Mouse (Mus musculus) kidney, postnatal 36 days (tissue): ENCODE measurements around the gene Casp4.

Experiments
- DNase-seq, 2 experiments: peaks; one replicate each; pipeline ENCODE4 v3.0.0; 2021 to 2022; ENCODE audit warnings: mixed read lengths in 2 of 2

Gene Casp4

DNA sequence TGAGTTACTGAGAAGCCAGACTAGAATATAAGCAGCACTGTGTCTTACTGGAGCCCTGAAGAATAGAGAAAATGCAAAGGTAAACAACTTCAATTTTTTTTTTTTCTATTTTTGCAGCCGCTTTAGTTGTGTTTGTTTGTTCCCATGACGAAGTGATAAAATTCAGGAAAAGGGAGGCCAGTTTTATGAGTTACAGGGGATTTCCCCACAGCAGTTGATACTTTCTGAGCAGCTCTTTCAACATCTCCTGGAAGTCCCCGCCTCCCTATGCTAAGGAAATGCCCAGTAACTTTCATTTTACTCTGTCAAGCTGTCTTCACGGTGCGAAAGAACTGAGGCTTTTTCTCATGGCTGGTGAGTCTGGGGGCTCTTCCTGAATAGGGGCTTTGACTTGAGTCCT is at the start of gene Casp4:
Casp4 (plus strand) TSS at position 268 of the 400 bp plus-strand sequence.
- peak; percentile 15 to 21 for DNase-seq

DNA sequence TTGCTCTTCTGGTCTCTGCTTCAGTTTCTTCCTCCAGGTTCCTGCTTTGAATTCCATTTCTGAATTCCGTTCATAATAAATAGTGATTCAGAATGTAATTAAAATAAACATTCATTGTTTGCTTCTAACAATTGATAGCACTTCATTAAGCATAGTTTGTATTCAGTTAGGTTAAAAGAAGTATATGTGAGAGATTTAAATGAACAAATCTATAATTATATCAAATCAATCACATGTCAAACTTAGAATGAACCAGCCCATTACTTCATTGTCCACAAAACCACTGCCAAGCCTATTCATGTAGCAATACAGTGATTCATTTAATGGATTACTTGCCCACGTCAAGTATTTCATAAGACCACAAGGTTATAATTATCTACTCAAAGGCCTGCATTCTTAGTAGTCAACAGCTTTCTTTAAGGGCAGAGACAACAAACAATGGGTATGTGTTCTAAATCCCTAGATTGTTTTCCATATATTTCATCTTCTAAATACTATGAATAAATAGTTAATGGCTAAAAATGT is 44.6 kb upstream of the Casp4 start:
- no peak for DNase-seq

DNA sequence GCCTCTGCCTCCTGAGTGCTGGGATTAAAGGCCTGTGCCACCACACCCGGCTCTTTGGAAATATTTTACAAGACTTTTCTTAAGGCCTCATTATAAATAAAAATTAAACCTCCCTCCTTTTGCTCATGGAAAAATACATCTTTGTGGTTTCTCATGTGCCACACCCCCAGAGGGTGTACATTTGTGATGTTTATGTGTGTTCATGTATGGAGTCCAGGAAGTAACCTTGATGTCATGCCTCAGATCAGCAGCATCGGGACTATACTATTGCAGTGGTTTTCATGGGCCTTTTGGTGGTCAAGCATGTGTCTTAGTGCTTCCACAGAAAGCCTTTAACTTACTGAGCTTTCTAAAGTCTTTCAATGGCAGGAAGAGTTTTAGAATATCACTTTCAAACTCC is 38.4 kb upstream of the Casp4 start:
- no peak for DNase-seq

DNA sequence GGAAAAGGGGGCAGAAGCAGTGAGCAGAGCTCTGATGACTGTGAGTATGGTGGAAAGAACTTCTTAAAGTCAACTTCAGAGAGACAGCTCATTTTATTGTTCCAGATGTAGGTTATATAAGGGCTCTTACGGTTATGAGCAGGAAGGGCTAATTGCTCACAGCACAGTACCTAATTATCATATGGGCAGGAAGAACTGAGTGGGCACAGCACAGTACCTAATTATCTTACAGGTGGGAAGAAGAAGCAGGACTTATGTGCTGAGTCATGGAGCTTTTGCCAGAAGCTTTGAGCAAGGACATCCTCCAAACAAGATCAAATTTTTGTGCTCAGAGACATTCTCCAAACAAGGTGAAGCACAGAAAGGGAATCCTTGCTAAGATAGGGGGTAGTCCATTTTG is 37.7 kb upstream of the Casp4 start:
- DNase-seq = no peak

DNA sequence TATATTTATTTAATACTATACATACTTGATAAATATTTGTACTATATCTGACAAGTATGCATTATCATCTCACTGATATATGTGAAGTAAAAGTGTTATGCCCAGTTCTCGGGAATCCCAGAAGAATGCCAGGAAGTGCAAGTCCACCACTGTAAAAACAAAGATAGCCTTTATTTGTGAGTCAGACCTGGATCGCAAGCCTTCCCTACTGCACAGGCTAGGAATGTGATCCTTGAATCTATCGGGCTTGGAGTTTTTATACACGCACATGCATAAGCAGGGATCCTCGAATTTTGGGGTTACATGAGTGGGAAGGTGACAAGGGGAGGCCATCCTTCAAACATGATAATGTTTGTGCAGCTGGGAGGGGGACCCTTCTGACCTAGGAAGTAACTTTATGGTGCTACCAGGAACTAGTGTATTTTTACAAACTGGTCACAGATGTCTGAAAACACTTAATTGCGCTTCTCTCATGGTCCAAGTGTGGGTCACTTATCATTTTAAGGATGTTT is 37.2 kb upstream of the Casp4 start:
- DNase-seq = no peak

DNA sequence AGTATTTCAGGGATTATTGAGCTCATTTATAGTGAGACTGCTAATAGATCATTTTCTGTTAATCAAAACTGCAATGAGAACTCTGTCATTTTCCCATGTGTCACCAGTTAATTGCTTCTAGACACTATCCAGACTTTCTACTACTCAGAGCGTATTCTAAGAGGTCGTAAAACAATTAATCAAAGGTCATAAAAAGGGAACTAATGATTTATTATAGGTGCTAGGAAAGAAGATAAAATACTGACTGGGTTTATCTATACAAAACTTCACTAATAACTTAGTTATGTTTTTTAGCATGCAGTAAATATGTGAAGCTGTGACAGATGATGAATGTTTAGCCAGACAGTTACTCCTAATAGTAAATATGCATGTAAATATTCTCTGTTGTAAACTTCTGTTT is 22.6 kb upstream of the Casp4 start:
- no peak for DNase-seq

DNA sequence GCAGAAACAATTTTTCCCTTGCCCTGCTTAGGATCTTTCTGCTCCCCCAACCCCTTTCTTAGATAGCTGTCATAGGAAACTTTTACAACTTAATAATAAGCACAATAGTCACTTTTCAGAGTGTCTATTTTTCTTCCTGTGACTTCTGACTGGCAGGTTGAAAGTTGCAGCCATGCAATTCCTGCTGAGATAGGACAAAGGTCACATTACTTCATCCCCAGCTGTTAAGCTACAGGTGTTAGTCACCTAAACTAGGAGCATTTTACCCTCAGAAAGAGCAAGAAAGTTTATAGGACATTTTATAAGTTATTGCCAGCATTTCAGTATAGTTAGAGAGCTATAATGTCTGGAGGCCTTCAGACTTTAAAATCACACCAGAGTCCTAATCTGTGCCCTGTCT is 22.0 kb upstream of the Casp4 start:
- DNase-seq = no peak

DNA sequence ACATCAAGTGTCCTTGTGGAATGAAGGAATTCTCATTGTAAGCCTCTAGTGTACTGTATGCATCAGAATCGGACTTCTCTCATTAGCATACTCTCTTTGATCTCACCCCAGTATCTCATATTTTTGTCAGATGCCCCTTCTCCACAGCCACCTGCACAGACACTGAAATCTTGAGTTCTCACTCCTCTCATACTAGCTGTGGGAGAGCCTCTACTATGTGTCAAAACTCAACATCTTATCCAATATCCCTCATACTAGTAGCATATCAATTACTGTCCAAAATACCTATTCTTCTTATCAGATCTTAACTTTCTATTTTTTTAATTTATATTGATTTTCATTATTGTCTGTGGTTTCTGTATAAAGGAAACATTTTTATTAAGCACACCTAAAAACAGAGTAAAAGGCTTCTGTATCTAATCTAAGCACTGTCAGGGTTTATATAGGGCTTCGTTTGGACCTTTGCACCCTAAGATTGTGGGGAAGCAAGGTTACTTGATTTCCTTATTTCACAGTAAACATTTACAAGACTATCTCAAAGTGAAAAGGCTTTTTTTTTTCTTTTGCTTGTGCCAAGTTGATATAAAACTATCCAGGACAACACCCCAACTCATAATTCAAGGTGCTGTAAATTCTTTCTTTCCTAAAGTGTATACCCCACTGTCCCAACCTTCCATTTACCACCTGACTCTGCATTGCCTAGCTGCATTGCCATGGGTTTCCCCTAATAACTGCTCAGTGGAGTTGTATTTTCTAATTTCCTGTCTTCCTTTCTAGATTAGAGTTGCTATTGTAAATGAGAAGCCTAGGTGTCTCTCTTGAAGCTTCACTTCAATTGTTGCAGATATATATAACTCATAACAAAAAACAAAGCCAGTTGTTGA is 12.0 kb upstream of the Casp4 start:
- DNase-seq = no peak

DNA sequence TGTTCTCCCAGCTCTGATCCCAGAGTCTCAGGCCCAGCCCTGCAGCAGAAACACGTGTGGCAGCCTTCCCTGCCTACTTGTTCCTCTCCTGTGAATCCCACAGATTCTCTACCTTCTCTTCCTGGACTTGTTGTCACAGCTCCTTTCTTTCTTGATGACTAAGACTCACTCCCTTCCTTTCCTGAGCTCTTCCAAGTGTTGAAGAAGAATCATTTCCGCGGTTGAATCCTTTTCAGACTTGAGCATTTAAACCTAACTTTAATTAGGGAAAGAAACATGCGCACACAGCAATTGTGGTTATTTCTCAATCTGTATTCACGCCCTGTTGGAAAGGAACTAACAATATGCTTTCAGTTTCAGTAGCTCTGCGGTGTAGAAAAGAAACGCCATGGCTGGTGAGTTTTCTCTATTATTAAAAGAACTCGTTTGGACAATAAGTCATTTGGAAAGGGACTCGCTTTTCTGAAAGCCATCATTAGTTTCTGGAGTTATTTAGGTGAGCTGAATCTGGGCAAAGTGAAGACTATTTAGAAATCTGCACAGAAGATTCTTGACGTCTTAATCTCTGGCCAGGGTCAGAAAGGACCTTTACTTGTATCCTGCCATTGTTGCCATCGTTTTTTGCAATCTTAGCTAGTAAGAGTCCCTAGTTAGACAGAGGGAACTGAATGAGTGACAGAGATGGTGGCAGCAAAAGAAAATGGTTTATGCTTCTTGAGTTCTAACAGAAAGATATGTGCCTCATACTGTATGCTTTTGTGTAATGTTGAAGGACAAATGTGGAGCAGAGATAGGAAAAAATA is 10.1 kb upstream of the Casp4 start, which contains the start of gene Casp1:
Casp1 (plus strand) TSS at position 189 of the 803 bp plus-strand sequence.
- no peak for DNase-seq

DNA sequence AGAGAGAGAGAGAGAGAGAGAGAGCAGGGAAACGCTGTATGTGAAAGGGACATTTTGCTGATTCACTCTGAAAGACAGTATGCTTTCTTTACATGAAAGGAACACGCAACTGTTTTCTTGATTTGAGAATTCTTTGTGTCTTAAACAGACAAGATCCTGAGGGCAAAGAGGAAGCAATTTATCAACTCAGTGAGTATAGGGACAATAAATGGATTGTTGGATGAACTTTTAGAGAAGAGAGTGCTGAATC is 9.6 kb upstream of the Casp4 start:
- no peak for DNase-seq

DNA sequence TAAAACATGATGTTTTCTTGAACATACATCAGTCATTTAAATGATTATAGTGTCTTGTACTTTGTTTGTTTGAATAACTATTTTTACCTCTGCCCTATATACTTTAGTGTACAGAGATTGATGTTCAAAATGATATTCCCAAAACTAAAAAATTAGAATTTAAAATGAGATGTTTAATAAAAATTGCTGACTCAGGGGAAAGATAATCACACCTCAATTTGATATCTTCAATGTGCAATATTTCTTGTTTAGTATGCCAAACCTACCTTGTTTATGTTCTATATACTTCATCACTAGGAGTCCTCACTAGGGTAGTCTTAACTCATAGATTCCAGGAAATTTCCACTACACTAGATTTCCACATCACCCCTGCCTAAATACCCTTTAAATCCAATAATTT is 1.5 kb downstream of the Casp4 start:
- no peak for DNase-seq

DNA sequence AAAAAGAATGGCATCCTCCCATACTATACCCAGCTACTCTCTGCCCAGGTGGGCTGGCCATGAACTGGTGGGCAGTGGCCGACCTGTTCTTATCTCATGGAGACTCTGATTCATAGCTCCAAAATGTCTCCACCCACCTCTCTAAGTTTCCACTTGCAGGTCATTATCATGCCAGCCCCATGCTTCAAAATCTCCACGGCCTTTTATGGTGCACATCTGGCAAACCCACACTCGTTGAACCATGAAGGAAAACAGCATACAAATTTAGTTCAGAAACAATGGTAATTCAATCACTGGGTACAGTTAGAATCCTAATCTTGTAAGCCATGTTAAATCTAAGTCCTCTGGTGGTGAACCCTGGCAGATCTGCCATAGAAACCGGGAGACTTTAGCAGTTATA is 2.8 kb downstream of the Casp4 start:
- no peak for DNase-seq

DNA sequence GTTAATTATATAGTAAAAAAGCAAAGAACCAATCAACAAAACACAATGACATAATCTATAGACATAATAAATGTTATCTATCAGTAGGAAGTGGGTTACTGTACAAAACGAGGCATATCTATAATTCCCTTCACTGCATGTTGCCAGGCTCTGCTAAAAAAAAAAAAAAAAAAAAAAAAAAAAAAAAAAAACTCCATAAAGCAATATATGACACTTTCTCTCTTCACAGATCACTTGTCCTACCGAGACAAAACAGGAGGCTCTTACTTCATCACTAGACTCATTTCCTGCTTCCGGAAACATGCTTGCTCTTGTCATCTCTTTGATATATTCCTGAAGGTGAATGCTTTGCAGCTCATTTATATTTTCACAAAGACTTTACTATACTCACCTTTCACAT is 19.6 kb downstream of the Casp4 start:
- DNase-seq = no peak

DNA sequence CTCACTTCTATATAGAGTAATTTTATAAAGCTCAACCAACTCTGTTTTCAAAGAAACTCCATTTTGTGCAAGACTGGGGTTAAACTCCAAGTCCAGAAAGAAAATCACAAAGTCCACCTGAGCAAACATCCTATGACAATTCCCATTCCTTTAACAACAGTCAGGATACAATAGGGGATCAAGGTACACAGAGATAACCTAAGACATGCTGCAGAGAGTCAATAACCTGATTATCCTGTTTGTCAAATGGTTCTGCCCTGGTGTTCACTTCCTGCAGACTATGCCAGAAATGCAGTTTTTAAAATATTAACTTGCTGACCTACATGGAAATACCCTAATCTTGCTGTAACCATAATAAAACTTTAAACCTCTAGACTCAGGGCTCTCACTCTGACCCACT is 23.8 kb downstream of the Casp4 start:
- no peak for DNase-seq

DNA sequence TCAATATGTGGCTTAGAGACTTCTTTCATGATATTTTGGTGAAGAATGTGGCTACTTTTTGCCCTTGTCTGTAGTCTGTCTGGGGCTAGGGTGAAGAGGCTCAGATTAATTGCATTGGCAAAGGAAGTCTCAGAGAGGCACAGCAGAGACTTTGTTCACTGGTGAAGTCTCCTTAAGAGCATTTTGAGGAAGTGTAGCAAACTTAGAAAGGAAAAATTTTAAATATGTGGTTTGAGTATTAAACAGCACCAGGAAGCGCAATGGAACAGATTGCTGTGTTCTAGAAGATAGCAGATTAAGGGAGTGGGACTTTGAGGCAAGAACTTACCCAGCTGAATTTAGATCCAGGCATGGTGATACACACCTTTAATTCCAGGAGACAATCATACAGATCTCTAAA is 24.8 kb downstream of the Casp4 start:
- DNase-seq = no peak

DNA sequence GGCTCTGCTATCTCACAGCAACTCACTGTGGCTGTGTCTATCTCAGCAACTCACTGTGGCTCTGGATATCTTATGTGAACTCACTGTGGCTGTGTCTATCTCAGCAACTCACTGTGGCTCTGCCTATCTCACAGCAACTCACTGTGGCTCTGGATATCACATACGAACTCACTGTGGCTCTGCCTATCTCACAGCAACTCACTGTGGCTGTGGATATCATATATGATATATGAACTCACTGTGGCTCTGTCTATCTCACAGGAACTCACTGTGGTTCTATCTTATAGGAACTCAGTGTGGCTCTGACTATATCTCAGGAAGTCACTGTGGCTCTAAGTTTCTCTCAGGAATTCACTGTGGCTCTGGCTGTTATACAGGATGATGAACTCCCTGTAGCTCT is 34.5 kb downstream of the Casp4 start:
- no peak for DNase-seq

DNA sequence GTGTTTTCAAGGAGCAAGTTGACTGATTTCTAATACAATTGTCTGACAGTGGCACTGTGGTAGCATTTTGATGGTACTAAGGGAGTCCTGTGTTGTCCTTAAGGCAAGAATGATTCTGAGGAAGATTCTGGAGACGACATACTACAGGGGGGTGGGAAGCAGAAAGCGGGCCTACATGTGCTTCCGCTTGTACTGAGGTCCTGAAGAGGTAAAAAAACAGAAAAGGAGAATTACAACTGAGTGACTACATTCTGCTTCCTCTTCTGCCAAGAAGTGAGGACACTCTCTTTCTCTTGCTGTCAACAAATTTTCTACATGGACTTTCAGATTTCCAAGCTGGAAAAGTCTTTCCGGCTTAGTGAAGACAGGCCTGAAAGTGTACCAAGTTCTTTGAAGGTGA is 35.5 kb downstream of the Casp4 start:
- DNase-seq = no peak

DNA sequence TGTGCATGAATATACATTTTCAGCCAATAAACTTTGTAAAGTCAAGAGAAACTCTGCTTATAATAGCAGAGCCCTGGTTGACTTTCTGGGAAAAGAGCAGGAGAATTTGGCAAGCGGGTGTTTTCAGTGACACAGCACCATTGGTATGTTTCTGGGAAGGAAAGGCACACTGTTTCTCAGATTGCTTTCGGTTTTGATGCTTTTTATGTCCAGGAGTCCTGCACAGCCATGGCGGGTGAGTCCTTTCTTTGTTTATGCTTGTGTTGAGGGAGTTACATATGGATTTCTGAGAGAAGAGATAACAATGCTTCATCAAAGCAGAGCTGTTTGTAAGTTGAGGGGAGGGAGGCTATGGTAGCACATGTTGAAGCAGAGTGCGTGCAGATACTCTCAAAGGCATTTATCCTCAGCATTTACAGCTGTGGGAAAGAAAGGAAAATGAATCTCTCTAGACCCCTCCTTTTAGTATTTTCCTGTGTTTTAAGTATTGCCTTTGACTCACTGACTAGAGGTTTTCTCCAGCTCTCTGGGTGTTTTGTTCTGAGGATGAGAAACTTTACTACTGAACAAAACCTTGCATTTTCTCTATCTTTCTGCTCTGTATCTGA is 36.8 kb downstream of the Casp4 start, which contains the start of gene Casp12:
Casp12 (plus strand) TSS at position 140 of the 608 bp plus-strand sequence.
- DNase-seq = peak; percentile 10 to 11

DNA sequence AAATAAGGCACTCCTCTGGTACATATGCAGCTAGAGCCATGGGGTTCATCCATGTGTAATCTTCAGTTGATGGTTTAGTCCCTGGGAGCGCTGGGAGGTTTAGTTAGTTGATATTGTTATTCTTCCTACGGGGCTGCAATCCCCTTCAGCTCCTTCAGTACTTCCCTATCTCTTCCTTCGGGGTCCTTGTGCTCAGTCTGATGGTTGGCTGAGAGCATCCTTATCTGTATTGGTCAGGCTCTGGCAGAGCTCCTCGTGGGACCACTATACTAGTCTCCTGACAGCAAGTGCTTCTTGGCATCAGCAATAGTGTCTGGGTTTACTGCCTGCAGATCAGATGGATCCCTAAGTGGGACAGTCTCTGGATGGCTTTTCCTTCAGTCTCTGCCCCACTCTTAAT is 38.8 kb downstream of the Casp4 start:
- DNase-seq = no peak

DNA sequence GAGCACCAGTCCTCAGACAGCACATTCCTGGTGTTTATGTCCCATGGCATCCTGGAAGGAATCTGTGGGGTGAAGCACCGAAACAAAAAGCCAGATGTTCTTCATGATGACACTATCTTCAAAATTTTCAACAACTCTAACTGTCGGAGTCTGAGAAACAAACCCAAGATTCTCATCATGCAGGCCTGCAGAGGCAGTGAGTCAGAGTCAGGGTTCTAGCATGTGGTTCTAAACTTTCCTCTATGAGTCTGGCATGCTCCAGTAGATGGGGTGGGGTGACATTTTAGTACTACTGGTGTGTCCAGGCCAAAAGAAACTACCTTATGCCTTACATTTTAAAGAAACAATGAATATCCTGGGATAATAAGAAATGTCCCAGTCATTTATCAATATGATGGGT is 45.0 kb downstream of the Casp4 start:
- DNase-seq = no peak

DNA sequence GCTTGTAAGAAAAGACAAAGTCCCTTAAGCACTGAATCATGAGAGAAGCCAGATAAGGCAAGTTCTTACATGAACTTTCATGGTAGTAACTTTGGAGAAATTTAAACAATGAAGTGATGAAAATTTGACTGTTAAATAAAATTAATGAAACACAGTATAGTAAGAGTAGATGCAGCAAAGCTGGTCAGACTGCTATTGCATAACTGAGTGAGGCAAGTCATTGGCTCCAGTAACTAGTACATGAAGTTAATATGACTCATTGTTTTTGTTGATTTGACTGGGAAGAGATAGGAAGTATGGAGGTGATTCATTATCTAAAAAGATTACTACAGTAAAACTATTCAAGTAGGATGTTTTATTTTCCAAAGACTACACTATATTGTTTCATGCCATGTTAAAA is 48.2 kb downstream of the Casp4 start:
- no peak for DNase-seq
